In genomic region chr9:59735394-59735793, GRCm38 (mm10) we compare ENCODE assay signal across 18 mouse cellular contexts. TPM values are rescaled to one million over a fixed set of nuclear protein-coding genes. Genes with fewer than 3 reads are reported as not detected.
DNase-seq lines count a peak whose midpoint lies in the region; ATAC-seq and TF ChIP-seq lines count a peak whose summit lies in the region.
"Had no signal": no experiment of that assay in that cellular context is flagged by ENCODE, and none has a peak within 500 bp of the region (broad histone marks: within the 10 kb centered on the region; RNA-seq: fewer than 3 reads in every experiment).

No protein-coding gene starts in this region.

- H3K9ac ChIP-seq in heart, embryonic 12.5 days: no peak overlapping the region
- H3K9ac ChIP-seq in lung, embryonic 14.5 days: no peak overlapping the region
- H3K9ac ChIP-seq in liver, embryonic 14.5 days (replicated peaks): no peak overlapping the region
- no peak overlapping the region for H3K9ac ChIP-seq in forebrain, embryonic 13.5 days
- H3K9ac ChIP-seq: embryonic facial prominence, embryonic 15.5 days; limb, embryonic 15.5 days had no signal

- no peak for TF ChIP-seq EP300 in liver, embryonic 14.5 days (IDR thresholded peaks at IDR 0.05; ENCODE audit: low read depth)

- no peaks in the 10 kb centered on the region for H3K9me3 ChIP-seq in heart, embryonic 12.5 days (replicated peaks)
- H3K9me3 ChIP-seq in lung, embryonic 14.5 days (ENCODE audit: low read depth, low read length): no peaks in the 10 kb centered on the region
- H3K9me3 ChIP-seq in liver, embryonic 14.5 days (ENCODE audit: control insufficient read depth, low read length): no peaks in the 10 kb centered on the region
- H3K9me3 ChIP-seq in forebrain, embryonic 13.5 days (replicated peaks): no peaks in the 10 kb centered on the region
- H3K9me3 ChIP-seq: embryonic facial prominence, embryonic 15.5 days; limb, embryonic 15.5 days had no signal

- WGBS in heart, embryonic 12.5 days: 11% methylated on average over 4 of the region's 4 CpGs
- WGBS in lung, embryonic 14.5 days: 10% methylated on average over 4 of the region's 4 CpGs
- WGBS in liver, embryonic 14.5 days (ENCODE audit: insufficient replicate concordance): 21% methylated on average over 4 of the region's 4 CpGs
- WGBS in forebrain, embryonic 13.5 days: 79% methylated on average over 4 of the region's 4 CpGs

- H3K27ac ChIP-seq in heart, embryonic 12.5 days (ENCODE audit: poor library complexity, severe bottlenecking): peak overlapping the region; percentile 62
- H3K27ac ChIP-seq in lung, embryonic 14.5 days (ENCODE audit: low read depth): no peak overlapping the region
- no peak overlapping the region for H3K27ac ChIP-seq in liver, embryonic 14.5 days
- H3K27ac ChIP-seq in forebrain, embryonic 13.5 days: no peak overlapping the region
- H3K27ac ChIP-seq: embryonic facial prominence, embryonic 15.5 days; limb, embryonic 15.5 days had no signal

- H3K4me3 ChIP-seq in heart, embryonic 12.5 days: no peak overlapping the region
- H3K4me3 ChIP-seq in lung, embryonic 14.5 days (ENCODE audit: low read depth, low read length): no peak overlapping the region
- no peak overlapping the region for H3K4me3 ChIP-seq in liver, embryonic 14.5 days (ENCODE audit: insufficient read depth in 1 of 2, low read depth in 2 of 2, low read length in 2 of 2)
- H3K4me3 ChIP-seq in forebrain, embryonic 13.5 days: no peak overlapping the region
- H3K4me3 ChIP-seq: embryonic facial prominence, embryonic 15.5 days; limb, embryonic 15.5 days had no signal

- peaks cover 25% of the 10 kb centered on the region for H3K4me1 ChIP-seq in heart, embryonic 12.5 days (replicated peaks)
- H3K4me1 ChIP-seq in lung, embryonic 14.5 days (ENCODE audit: insufficient read depth): peaks cover 5% of the 10 kb centered on the region; the same call in 1 of the 2 replicates
- H3K4me1 ChIP-seq in liver, embryonic 14.5 days (replicated peaks; ENCODE audit: control insufficient read depth in 2 of 2, insufficient read depth in 2 of 2, low read length in 1 of 2): no peaks in the 10 kb centered on the region; a peak in 1 of 4 replicates
- 0 out of 2 replicates have a peak, but pooled peaks cover 3% of the 10 kb centered on the region for H3K4me1 ChIP-seq in forebrain, embryonic 13.5 days

- H3K4me2 ChIP-seq in heart, embryonic 12.5 days: no peak overlapping the region
- no peak overlapping the region for H3K4me2 ChIP-seq in lung, embryonic 14.5 days
- H3K4me2 ChIP-seq in liver, embryonic 14.5 days (ENCODE audit: low read depth): no peak overlapping the region
- H3K4me2 ChIP-seq in forebrain, embryonic 13.5 days: no peak overlapping the region
- H3K4me2 ChIP-seq: embryonic facial prominence, embryonic 15.5 days; limb, embryonic 15.5 days had no signal

- peak; percentile 48; the same call in 1 of the 2 replicates for ATAC-seq in heart, embryonic 12.5 days (ENCODE audit: insufficient number of reproducible peaks, low FRiP score)
- peak; percentile 35; the same call in 1 of the 2 replicates for ATAC-seq in lung, embryonic 14.5 days (ENCODE audit: insufficient read depth)
- peak; percentile 56 for ATAC-seq in liver, embryonic 14.5 days (ENCODE audit: insufficient read depth)
- no peak for ATAC-seq in forebrain, embryonic 13.5 days
- ATAC-seq: Patski had no signal

- H3K27me3 ChIP-seq in heart, embryonic 12.5 days (replicated peaks): no peaks in the 10 kb centered on the region
- H3K27me3 ChIP-seq in lung, embryonic 14.5 days (ENCODE audit: insufficient read depth, low read length): no peaks in the 10 kb centered on the region
- H3K27me3 ChIP-seq in liver, embryonic 14.5 days (ENCODE audit: control insufficient read depth, insufficient read depth, low read length): no peaks in the 10 kb centered on the region
- H3K27me3 ChIP-seq in forebrain, embryonic 13.5 days: no peaks in the 10 kb centered on the region
- H3K27me3 ChIP-seq: embryonic facial prominence, embryonic 15.5 days; limb, embryonic 15.5 days; Patski had no signal

- no peaks in the 10 kb centered on the region for H3K36me3 ChIP-seq in heart, embryonic 12.5 days
- peaks cover 4% of the 10 kb centered on the region; the same call in 1 of the 2 replicates for H3K36me3 ChIP-seq in lung, embryonic 14.5 days (ENCODE audit: insufficient read depth)
- H3K36me3 ChIP-seq in liver, embryonic 14.5 days (replicated peaks; ENCODE audit: control insufficient read depth, insufficient read depth, low read depth): no peaks in the 10 kb centered on the region
- H3K36me3 ChIP-seq in forebrain, embryonic 13.5 days (ENCODE audit: poor library complexity, severe bottlenecking): peaks cover 14% of the 10 kb centered on the region
- H3K36me3 ChIP-seq: embryonic facial prominence, embryonic 15.5 days; limb, embryonic 15.5 days had no signal

- DNase-seq in heart, adult 8-10 months (ENCODE audit: low spot score): no peak
- peak; percentile 68 for DNase-seq in lung, embryonic 14.5 days
- DNase-seq in lung, postnatal 36 days: no peak
- no peak for DNase-seq in liver, embryonic 14.5 days (ENCODE audit: low read depth in 3 of 3, low spot score in 3 of 3)
- DNase-seq in right cerebral cortex, postnatal 14 days: no peak
- DNase-seq: B cell, adult 2 months; cerebellum, adult 8-10 months; gastrocnemius, postnatal 14 days; kidney, adult 9 months; kidney, postnatal 4 days; lung, postnatal 4 days; midbrain, embryonic 14.5 days; thymus, postnatal 4 days had no signal

- no peak for TF ChIP-seq CTCF in lung, embryonic 14.5 days (IDR thresholded peaks at IDR 0.05; ENCODE audit: low read depth)
- TF ChIP-seq CTCF in liver, embryonic 14.5 days (IDR thresholded peaks at IDR 0.05; ENCODE audit: low read depth): no peak

RNA-seq across cellular contexts. Expression of gene Senp8, which starts 15.1 kb away (rescaled TPM):
- polyA plus RNA-seq in heart, embryonic 12.5 days (2016; fragmentation: Nextera tagmentation; extraction: Ambion mirVana): 13.0 and 15.1 TPM in 2 replicates
- 10 to 100 TPM in 3 of 4 experiments, 1 to 10 TPM in 1; 6.8 to 11.6 (median 10.9) TPM for total RNA-seq in heart, adult 8-10 months (2022)
- polyA plus RNA-seq in lung, embryonic 14.5 days (2014; fragmentation: Nextera tagmentation; extraction: Ambion mirVana): 11.0 and 11.4 TPM in 2 replicates
- polyA plus RNA-seq in liver, embryonic 14.5 days (2012; rRNA removed): 1.4 and 1.8 TPM in 2 replicates
- 3.1 and 4.0 TPM in 2 replicates for polyA plus RNA-seq in liver, embryonic 14.5 days (2014; fragmentation: Nextera tagmentation; extraction: Ambion mirVana)
- 12.4 and 13.1 TPM in 2 replicates for polyA plus RNA-seq in forebrain, embryonic 13.5 days (2015; fragmentation: Nextera tagmentation; extraction: Ambion mirVana)

RNA-seq across cellular contexts. Expression of gene Myo9a, which starts 15.3 kb away (rescaled TPM):
- polyA plus RNA-seq in heart, embryonic 12.5 days (2016; fragmentation: Nextera tagmentation; extraction: Ambion mirVana): 10.9 and 11.7 TPM in 2 replicates
- total RNA-seq in heart, adult 8-10 months (2022): 10 to 100 TPM; 11.2 to 12.4 (median 11.4) TPM
- polyA plus RNA-seq in lung, embryonic 14.5 days (2014; fragmentation: Nextera tagmentation; extraction: Ambion mirVana): 17.6 and 18.8 TPM in 2 replicates
- polyA plus RNA-seq in liver, embryonic 14.5 days (2012; rRNA removed): 2.5 and 2.6 TPM in 2 replicates
- polyA plus RNA-seq in liver, embryonic 14.5 days (2014; fragmentation: Nextera tagmentation; extraction: Ambion mirVana): 3.5 and 3.6 TPM in 2 replicates
- 19.2 and 21.7 TPM in 2 replicates for polyA plus RNA-seq in forebrain, embryonic 13.5 days (2015; fragmentation: Nextera tagmentation; extraction: Ambion mirVana)

RNA-seq across cellular contexts. Expression of gene Gramd2, which starts 55.5 kb away (rescaled TPM):
- 0.32 TPM in 1 of 2 replicates, not detected in the other for polyA plus RNA-seq in heart, embryonic 12.5 days (2016; fragmentation: Nextera tagmentation; extraction: Ambion mirVana)
- total RNA-seq in heart, adult 8-10 months (2022): not detected
- 3.1 and 4.6 TPM in 2 replicates for polyA plus RNA-seq in lung, embryonic 14.5 days (2014; fragmentation: Nextera tagmentation; extraction: Ambion mirVana)
- 0.06 and 0.12 TPM in 2 replicates for polyA plus RNA-seq in liver, embryonic 14.5 days (2012; rRNA removed)
- not detected in 2 replicates for polyA plus RNA-seq in liver, embryonic 14.5 days (2014; fragmentation: Nextera tagmentation; extraction: Ambion mirVana)
- 1.3 and 1.8 TPM in 2 replicates for polyA plus RNA-seq in forebrain, embryonic 13.5 days (2015; fragmentation: Nextera tagmentation; extraction: Ambion mirVana)
